Mouse (Mus musculus): Measurements from ENCODE around the gene Dennd5b. TPM values are rescaled to one million over a fixed set of nuclear protein-coding genes. Genes with fewer than 3 reads are reported as not detected.

The Dennd5b gene
- 6.5 TPM for polyA plus RNA-seq (2014; fragmentation: Illumina TruSeq; extraction: RNeasy Lipid Tissue Mini Kit (QIAGEN cat#74804); ENCODE audit: low read depth, low replicate concordance)

GRCm38 (mm10) chr6:149101076-149101942 lies at the start of gene Dennd5b:
Dennd5b (minus strand) TSS chr6:149101680.

GRCm38 (mm10) chr6:149139471-149139870 lies 38.0 kb upstream of the Dennd5b start, which contains the start of gene Etfbkmt:
Etfbkmt (plus strand) TSS chr6:149139849.

GRCm38 (mm10) chr6:149129870-149130269 lies 28.4 kb upstream of the Dennd5b start, which contains the start of gene Gm10203:
Gm10203 (plus strand) TSS chr6:149130170.

DNA sequence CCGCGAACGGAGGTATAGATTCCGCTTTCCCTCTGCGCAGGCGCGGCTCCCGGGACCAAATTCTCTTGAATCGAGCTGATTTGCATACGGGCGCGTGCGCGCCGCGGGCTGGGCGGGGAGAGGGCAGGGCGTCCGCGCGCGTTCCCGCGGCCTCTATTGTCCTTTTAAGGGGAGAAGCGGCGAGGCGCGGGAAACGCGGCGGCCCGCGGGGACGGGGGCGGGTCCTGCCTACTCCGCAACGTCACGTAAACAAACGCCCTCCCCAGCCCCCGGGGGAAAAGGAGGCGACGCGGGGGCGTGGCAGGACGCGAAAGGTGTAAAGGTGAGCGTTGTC lies 155.1 kb downstream of the Dennd5b start, which contains the start of gene Sinhcaf:
Sinhcaf (minus strand) TSS at position 59 of the 334 bp plus-strand sequence.

Other genes starting within 250 kb of the Dennd5b start
- gene Caprin2, start 205.4 kb downstream of the Dennd5b start, polyA plus RNA-seq (2014; fragmentation: Illumina TruSeq; extraction: RNeasy Lipid Tissue Mini Kit (QIAGEN cat#74804); ENCODE audit: low read depth, low replicate concordance), result 8.0 TPM
- gene Sinhcaf, start 155.2 kb downstream of the Dennd5b start, polyA plus RNA-seq (2014; fragmentation: Illumina TruSeq; extraction: RNeasy Lipid Tissue Mini Kit (QIAGEN cat#74804); ENCODE audit: low read depth, low replicate concordance), result 2.7 TPM
- gene Gm10203, start 28.5 kb upstream of the Dennd5b start, polyA plus RNA-seq (2014; fragmentation: Illumina TruSeq; extraction: RNeasy Lipid Tissue Mini Kit (QIAGEN cat#74804); ENCODE audit: low read depth, low replicate concordance), result not detected
- 48.1 TPM for gene Etfbkmt, start 38.2 kb upstream of the Dennd5b start, polyA plus RNA-seq (2014; fragmentation: Illumina TruSeq; extraction: RNeasy Lipid Tissue Mini Kit (QIAGEN cat#74804); ENCODE audit: low read depth, low replicate concordance)
- gene Amn1, start 87.0 kb upstream of the Dennd5b start, polyA plus RNA-seq (2014; fragmentation: Illumina TruSeq; extraction: RNeasy Lipid Tissue Mini Kit (QIAGEN cat#74804); ENCODE audit: low read depth, low replicate concordance), result 12.0 TPM
- gene Resf1, start 207.7 kb upstream of the Dennd5b start, polyA plus RNA-seq (2014; fragmentation: Illumina TruSeq; extraction: RNeasy Lipid Tissue Mini Kit (QIAGEN cat#74804); ENCODE audit: low read depth, low replicate concordance), result 13.5 TPM

All from heart, adult 10 weeks (tissue).